Mouse (Mus musculus): Measurements from ENCODE around the gene Msantd4. TPM values are rescaled to one million over a fixed set of nuclear protein-coding genes. Genes with fewer than 3 reads are reported as not detected.
"Not testable (repeated sequence)": the region's sequence is repeated elsewhere in the genome, so short reads cannot be mapped to it uniquely, and the experiment has no call there.

The Msantd4 gene
- 10 to 100 TPM; 40.9 to 42.2 TPM for total RNA-seq (2021)
- long read RNA-seq, experiment 1, transcript Msantd4-202 (3 exons, 2,800 nt): major isoform, 28 of 36 reads
- long read RNA-seq, experiment 1, transcript Msantd4-201 (2 exons, 2,731 nt): minor isoform, 5 of 36 reads
- long read RNA-seq, experiment 1, partial matches to known transcripts: 1 of 36 reads
- long read RNA-seq, experiment 1, other reads (novel, unspliced or antisense): 2 of 36 reads
- long read RNA-seq, experiment 2, transcript Msantd4-201 (2 exons, 2,731 nt): minor isoform, 13 of 85 reads
- long read RNA-seq, experiment 2, transcript Msantd4-202 (3 exons, 2,800 nt): major isoform, 66 of 85 reads
- long read RNA-seq, experiment 2, partial matches to known transcripts: 5 of 85 reads
- long read RNA-seq, experiment 2, other reads (novel, unspliced or antisense): 1 of 85 reads

DNA sequence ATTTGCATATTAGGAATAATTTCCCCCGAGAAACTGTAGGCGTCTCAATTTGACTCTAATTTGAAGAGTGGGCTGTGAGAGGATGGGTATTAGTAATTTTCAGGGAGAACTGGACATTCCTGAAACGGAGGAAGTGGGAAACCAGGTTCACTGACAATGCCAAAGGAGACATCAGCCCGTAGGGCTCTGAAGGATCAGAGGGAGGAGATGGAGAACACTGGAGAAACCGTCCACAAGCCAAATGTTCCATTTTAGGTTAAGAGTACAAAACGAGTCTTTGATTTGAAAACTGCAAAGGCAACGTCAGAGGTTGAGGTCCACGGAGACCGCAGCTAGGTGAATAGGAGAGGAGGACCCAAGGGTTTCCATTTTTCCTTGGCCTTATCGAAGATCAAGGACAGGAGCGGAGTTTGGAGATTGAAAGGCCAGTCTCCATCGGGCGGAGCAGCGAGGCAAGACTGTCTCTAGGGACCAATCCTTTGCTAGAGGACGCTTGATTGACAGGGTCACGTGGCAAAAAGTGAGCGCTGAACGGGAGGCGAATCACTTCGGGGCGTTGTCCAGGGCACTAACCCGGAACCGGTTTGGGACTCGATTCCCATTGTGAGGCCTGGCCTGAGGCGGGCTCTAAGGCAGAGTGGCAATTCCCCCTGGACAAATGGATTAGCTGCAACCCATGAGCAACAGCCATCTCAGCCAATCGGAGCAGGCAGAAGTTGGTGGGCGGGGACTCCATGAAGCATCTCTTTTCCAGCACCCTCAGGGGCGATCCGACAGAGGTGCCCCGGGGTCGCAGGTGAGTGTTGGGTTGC is at the start of gene Msantd4:
Gene Msantd4, plus strand, starts transcription at position 735 of the 812 bp plus-strand sequence.
- DNase-seq (ENCODE audit: low spot score in 2 of 2): peak; percentile 84 to 89

- DNase-seq (ENCODE audit: low spot score in 2 of 2): no peak
Observed at GRCm38 (mm10) chr9:4353163-4353562, 23.2 kb upstream of the Msantd4 start.

DNA sequence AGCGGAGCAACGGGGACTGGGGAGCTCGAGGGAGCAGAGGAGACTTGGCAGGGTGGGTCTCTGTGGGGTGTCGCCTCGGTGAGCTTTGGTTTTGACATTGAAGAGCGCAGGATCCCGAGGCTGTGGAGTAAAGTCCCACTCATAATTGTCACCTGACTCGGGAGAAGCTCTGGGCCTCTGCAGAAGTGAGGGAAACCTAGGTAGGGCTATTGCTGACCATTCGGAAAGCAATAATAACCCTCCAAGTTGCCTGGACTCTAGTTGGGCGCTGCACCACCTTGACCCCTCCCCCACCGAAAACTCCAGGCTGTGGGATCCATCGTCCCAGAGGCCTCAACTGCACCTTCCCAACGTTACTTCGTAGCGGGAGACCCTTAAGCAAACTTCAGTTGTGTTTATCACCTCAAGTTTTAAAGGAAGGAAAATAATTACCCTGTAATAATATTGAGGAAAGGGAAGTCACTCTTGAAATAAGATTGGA is 318 bp downstream of the Msantd4 start:
- peak in 1 of 2 experiments; percentile 36 for DNase-seq (ENCODE audit: low spot score in 2 of 2)

DNA sequence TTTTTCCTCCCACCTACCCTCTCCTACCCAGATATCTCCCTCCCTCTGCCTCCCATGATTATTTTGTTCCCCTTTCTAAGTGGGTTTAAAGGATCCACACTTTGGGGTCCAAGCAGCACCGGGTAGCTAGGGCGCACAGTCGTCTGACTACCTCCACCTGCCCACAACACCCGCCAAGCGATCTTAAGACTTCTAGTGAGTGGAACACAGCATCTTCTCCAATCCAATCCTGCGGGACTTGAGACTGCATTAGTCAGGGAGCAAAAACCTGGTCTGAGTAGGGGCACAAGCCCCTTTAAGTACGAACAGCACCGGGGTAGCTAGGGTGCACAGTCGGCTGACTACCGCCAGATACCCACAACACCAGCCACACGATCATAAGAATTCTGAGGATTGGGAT is 24.4 kb downstream of the Msantd4 start:
- DNase-seq (ENCODE audit: low spot score in 2 of 2): not testable (repeated sequence)

Small RNA genes within 50 kb of the gene (microRNA-seq; reads per million reads assigned to microRNA genes)
- 0 reads per million in 2 experiments for gene Gm23992 (ENCODE audit: borderline number of aligned reads in 2 of 2)

Other genes starting within 250 kb of the Msantd4 start
- 10 to 100 TPM; 23.9 to 29.0 TPM for gene Aasdhppt, start 67.1 kb upstream of the Msantd4 start, total RNA-seq (2021)
- 1 to 10 TPM; 2.8 to 3.1 TPM for gene Kbtbd3, start 66.7 kb upstream of the Msantd4 start, total RNA-seq (2021)

All from adrenal gland, adult 18-20 months (tissue).